Mouse (Mus musculus) thymus, adult 2 months (tissue): ENCODE measurements around the gene Prr12.

Experiments
- CTCF ChIP-seq: fragments of 200-500 bp; IDR thresholded peaks from 2 replicates; pipeline ENCODE4 v1.5.1; 2012; ENCODE audit warnings: mild to moderate bottlenecking, control low read depth, low read length, moderate library complexity, borderline replicate concordance; ENCODE audit not compliant: control insufficient read depth, poor library complexity, insufficient read depth; ENCODE audit errors: extremely low read depth
- POLR2A ChIP-seq: fragments of 200-500 bp; IDR thresholded peaks from 2 replicates; pipeline ENCODE4 v1.6.1; 2012; ENCODE audit warnings: mild to moderate bottlenecking, low read length, control low read depth, moderate library complexity; ENCODE audit not compliant: control insufficient read depth, poor library complexity, insufficient read depth; ENCODE audit errors: extremely low read depth

DNA sequence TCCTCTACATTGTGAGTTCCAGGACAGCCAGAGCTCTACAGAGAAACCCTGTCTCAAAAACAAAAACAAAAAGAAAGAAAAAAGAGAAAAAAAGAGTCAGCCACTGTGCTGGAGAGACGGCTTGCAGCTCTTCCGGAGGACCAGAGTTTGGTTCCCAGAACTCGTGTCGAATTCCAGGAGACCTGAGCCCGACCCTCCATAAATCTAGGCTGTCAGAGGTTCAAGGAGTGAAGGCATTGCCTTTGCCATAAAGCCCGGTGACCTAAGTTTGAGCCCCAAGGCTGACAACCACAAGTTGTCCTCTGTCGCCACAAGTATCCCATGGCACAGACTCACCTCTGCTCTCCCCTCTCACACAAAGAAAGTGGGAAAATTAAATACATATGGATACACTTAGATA is 41.4 kb upstream of the Prr12 start:
- no peak for TF ChIP-seq CTCF
- no peak for TF ChIP-seq POLR2A
